Mouse (Mus musculus) bone marrow, adult 2 months (tissue): ENCODE measurements around the gene Adamts6.

Experiments
- CTCF ChIP-seq: fragments of 200-500 bp; IDR thresholded peaks from 2 replicates; pipeline ENCODE4 v1.5.1; 2011; ENCODE audit warnings: low read length, control low read depth; ENCODE audit not compliant: control insufficient read depth, insufficient read depth
- POLR2A ChIP-seq: fragments of 200-500 bp; IDR thresholded peaks from 2 replicates; pipeline ENCODE4 v1.6.1; 2011; ENCODE audit warnings: low read depth, mild to moderate bottlenecking, control low read depth, low read length, borderline replicate concordance; ENCODE audit not compliant: control insufficient read depth

GRCm38 (mm10) chr13:104482426-104483089 is 194.9 kb downstream of the Adamts6 start:
- TF ChIP-seq CTCF (no peak), POLR2A (no peak)
